Mouse (Mus musculus) thymus, postnatal 10 days (tissue): ENCODE measurements around the gene Inpp5k.
"Not testable (repeated sequence)": the region's sequence is repeated elsewhere in the genome, so short reads cannot be mapped to it uniquely, and the experiment has no call there.

ENCODE experiments used
- DNase-seq, 2 experiments: peaks; one replicate each; pipeline ENCODE4 v3.0.0; 2021; ENCODE audit warnings: low spot score in 2 of 2

Gene Inpp5k

DNA sequence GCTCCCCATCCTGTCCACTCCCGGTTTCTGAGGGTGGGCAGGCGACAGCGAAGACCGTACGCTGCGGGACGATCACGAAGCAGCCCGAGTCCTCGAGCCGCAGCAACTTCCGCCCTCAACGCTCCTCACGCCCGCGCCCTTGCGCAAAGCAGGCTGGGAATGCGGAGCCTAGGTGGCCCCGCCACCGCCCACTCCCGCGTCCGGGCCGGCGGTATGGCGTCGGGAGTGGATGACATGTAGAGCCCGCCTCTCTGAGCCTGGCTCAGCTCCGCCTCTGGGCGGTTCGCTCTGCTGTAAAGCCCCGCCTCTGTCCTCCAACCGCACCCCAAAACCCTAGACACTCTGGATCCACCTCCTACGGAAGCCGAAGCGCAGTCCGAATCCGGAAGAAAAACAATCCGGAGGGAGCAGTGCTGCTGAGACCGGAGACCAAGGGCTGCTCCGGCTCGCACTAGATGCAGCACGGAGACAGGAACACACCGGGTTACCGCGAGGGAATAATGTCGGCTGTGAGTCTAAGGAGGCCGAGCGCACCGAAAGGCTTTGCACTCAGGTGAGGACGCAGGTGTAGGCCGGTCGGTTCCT lies at the start of gene Inpp5k:
Inpp5k (plus strand) TSS at position 344 of the 585 bp plus-strand sequence.
- DNase-seq = peak; percentile 92 to 96

DNA sequence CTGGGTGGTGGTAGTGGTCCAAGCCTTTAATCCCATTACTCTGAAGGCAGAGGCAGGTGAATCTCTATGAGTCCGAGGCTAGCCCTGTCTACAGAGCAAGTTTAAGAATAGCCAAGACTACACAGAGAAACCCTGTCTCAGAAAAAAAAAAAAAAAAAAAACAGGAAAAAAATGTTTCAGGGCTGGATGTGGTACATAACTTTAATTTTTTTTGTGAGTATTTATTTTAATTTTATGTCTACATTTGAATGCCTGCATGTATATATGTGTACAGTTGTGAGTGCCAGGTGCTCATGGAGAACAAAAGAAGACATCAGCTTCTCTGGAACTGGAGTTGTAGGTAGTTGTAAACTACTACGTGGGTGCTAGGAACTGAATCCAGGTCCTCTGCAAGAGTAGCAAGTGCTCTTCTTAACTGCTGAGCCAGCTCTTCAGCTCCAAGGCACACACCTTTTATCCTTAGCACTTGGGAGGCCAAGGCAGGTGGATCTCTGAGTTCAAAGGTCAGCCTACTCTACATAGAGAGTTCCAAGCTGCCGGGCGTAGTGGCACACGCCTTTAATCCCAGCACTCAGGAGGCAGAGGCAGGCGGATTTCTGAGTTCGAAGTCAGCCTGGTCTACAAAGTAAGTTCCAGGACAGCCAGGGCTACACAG lies 49.2 kb upstream of the Inpp5k start:
- DNase-seq = peak in 1 of 2 experiments; percentile 2

DNA sequence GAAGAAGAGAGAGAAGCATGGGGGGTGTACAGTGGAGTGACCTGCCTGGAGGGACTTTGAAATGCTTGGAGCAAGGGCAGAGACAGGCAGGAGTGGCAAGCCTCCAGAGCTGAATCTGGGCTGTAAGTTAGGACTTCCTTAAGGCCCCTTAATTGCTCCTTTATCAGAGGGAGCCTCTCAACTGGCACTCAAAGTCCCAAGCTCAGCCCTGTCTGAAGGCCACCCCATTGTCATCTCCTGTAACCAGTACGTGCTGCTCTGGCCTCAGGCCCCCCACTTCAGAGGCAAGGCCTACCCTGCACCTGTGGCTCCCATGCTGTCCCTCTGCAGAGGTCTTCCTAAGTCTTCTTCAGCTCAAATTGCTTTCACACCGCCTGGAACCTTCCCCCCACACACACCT lies 47.3 kb upstream of the Inpp5k start:
- DNase-seq = peak in 1 of 2 experiments; percentile 2

DNA sequence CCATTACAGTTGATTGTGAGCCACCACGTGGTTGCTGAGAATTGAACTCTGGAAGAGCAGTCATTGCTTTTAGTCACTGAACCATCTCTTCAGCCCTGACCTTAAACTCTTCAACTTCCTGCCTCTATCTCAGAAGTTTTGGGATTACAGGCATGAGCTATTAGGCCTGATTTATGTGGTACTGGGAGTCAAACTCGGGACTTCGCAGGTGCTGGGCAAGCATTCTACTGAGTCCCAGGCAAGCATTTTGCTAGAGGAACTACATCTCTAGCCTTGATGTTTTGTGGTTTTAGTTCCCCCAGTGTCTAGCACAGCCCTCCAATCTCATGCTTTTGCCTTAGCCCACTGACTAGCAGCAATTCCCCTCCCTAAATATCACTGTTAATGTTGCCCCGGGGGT lies 45.7 kb upstream of the Inpp5k start:
- peak in 1 of 2 experiments; percentile 3 for DNase-seq

DNA sequence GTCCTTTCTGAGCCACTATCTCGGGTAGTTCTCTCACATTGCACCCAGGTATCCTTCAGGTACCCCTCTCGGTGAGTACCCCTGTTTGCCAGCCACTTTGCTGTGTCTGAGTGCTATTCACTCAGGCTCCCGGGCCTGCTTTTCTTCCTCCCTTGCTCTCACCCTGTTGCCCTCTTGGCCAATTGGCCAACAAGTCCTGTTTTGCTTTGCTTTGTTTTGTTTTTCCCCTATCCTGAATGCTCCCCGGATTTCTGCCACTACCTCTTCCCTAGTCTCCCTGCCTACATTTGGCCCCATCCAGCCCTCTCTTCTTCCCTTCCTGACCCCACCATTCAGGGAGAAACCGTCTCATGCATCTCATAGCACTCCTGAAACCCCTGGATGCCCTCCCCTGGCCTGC lies 44.8 kb upstream of the Inpp5k start:
- peak in 1 of 2 experiments; percentile 2 for DNase-seq

DNA sequence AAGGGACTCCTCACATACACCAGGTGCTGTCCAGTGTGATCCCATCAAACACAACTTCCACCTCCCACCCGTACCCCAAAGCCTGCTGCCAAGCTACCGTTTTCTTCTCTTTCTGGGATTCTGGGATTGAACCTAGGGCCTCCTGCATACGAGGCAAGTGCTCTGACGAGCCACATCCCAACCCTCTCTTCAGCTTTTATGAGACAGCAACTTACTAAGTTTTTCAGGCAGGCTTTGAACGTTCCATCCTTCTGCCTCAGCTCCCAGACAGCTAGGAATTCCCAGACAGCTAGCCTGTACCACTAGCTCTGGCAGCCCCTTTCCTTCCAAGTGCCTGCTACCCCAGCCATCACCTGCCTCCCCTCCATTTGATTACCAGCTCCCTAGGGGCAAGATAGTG lies 43.8 kb upstream of the Inpp5k start:
- no peak for DNase-seq

DNA sequence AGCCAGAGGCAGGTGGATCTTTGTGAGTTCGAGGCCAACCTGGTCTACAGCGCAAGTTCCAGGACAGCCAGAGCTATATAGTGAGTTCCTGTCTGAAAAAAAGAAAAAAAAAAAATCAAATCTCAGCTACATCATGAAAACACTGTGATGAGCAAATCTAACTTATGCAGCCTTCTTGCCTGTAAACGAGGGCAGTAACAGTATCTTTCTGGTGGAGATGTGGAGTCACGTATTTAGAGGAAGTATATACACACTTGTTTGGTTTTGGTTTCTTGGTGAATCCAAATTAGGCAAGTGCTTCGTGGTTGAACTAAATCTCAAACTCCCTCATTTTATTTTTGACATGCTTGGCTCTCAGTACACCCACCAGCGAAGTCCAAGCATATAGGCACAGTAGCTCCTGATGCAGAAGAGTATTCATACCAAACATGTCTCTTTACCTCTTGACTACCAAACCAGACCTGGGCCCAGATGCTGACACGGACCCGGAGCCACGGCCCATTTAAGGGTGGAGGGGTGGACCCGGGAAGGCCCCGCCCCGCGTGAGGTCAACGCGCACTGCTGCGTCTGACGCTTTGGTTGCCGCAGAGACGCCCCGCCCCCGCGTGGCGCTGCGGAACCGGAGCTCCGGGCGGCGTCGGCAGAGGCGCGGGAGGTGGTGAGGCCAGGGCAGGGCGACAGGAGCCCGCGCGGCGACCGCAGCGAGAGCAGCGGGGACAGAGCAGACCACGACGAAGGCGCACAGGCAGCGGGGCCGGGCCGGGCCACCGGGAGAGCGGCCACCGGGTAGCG lies 43.1 kb upstream of the Inpp5k start, which contains the start of gene Pitpna:
Pitpna (plus strand) TSS at position 605 of the 792 bp plus-strand sequence.
- DNase-seq = peak; percentile 91 to 94

DNA sequence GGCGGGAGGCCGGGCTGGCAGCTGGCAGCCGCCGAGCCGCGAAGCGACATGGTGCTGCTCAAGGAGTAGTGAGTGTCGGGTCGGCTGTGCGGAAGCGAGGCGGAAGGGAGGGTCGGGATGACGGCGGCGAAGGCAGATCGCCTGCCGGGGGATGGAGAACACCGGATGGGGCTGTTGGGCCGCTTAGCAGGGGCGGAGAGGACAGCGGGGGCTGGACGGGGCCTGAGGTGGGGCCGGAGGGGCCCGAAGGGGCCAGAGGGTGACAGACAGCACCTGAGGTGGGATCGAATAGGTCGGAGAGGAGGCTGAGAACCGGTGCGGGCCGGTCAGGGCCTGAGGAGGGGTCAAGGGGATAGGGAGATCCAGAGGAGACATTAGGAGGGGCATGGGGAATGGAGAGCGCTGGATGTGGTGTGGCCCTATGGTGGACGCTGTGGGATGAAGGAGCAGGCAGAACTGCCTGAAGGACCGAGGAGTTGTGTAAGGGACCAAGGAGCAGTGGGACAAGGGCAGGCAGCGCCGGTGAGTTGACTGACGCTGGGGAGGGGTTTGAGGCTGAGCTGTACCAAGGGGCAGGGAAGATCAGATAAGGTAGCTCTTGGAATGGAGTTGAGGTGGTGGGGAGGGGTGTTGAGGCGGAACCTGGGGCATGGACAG lies 42.4 kb upstream of the Inpp5k start:
- DNase-seq = peak; percentile 80 to 81

DNA sequence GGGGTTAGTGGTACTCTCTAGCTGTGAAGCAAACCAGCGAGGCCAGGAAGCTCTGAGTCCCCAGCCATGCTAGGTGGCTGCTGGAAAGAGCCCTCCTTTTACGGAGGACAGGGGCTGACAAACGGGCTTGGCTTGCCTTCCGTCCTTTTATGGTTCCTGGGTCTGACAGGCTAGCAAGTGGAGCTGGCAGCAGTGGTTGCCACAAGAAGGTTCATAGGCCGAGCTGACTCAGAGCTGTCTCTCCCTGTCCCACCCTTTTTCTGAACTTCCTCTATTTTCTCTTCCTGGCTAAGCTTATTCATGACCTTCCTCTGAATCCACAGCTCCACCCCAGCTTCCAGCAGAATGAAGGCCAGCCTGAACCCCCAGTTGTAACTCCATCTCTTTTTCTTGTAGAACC lies 38.2 kb upstream of the Inpp5k start:
- no peak for DNase-seq

DNA sequence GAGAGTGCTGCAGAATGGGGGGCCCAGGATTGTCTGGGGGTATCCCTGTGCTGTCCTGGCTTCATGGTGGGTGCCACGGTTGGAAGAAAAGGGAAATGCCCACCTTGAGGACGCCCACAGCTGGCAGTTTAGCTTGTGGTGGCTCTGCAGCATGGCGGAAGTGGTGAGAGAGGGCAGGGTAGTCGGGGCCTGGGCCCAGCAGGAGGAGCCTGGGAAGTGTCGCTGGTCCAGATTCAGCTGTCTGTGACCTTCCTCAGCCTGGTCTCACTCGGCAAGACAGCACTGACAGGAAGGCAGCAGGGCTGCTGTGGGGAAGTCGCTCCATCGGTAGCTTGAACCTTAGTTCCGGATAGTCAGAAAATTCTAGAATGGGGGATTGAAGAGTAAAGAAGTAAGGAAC lies 36.4 kb upstream of the Inpp5k start:
- DNase-seq = peak; percentile 35 to 39

DNA sequence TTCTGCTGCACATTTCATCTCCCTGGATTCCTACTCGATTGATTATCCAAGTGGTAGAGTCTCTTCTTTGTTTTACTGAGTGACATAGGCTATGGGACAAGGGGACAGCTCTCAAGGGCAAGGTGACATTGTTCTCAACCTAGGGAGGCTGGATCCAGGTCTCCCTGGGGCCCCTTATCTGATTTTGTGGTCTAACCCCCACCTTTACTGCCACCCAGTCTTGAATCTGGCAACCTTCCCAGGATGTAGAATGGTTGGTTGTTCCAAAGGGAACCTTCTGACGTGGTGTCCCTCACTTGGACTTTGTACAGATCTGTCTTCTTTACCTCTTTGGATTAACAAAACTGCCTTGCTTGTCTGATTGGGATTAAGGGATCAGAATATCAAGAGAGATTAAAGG lies 35.4 kb upstream of the Inpp5k start:
- DNase-seq = no peak

DNA sequence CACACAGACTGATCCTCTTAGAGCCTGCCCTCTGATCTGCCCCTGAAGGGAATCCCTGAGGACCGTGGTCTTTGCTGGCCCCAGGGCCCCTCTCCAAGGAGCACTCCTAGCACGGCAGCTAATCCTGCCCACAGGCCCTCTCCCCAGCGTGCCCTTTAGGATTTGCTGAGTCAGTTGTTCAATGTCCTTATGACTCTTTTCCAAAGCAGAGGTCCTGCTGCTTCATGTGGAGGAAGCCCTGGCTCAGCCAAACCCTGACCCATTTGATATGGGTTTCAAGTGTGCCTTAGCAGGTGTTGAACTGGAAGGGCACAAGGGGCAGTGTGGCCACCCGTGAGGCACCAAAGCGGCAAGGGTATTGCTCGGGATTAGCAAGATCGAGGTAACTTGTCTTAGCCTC lies 35.0 kb upstream of the Inpp5k start:
- DNase-seq = no peak

DNA sequence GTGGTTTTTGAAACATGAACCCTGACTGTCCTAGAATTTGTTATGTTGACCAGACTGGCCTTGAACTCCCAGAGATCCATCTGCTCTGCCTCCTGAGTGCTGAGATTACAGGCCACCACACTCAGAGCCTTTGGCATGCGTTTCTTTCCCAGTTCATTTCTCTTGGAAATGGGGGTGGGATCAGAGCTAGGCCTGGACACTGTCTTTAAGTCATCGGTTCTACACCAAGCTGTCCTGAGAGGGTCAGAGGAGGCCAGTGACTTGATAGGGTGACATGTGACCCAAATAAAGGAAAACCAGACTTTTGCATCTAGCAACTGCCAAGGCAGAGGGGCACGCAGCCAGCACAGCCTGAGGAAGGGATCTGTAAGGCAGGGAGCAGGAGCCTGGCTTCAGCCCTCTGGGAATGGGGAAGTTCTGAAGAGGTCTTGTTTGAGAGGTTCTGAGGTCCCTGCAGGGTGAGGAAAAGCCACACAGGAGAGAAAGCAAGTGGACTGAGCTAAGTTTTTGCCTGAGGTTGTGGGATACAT lies 34.0 kb upstream of the Inpp5k start:
- DNase-seq = no peak

DNA sequence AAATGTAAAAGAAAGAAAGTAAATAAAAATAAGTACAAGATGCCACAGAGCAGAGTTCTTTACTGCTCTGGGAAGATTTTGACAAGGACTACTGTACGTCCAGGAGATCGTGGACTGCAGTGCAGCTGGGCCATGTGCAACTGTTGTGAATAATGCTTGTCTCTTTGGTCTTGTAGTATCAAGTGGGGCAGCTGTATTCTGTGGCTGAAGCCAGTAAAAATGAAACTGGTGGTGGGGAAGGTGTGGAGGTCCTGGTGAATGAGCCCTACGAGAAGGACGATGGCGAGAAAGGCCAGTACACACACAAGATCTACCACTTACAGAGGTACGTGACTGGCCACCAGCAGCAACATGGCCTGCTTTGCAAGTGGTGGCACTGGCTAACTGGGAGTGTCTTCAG lies 32.8 kb upstream of the Inpp5k start:
- DNase-seq = no peak

DNA sequence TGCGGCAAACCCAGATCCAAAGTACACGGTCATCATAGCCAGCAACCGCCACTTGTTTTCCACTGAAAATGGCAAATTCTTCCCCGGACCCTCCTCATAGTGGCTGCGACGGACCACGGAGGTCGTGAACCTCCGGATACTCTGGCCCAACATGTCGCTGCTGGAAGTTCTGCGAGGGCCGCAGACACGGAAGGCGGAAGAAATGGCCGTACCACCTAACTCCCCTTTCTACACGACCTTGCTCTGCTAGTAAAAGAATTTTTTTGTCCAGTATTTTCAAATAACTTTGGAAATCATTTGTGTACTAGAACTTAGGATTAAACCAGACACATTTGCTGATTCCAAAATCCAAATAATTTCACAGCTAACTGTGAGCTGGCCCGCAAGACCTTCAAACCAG lies 31.0 kb upstream of the Inpp5k start:
- DNase-seq = not testable (repeated sequence)

DNA sequence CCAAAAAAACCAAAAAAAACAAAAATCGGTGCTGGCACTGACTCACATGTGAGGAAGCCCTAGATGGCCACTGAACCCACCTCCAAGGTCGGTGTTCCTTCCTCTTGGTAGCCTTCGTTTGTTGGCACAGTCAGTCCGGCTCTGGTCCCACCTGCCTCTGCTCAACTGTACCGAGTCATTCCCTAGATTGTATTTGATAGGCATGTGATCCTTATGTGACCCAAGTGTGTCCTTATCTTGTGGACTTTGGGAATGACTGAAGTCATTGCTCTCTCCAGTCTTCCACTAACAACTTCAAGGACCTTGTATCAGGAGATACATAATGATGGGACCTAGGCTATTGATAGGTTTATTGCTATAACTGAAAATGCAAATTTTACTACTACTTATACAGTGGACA lies 26.0 kb upstream of the Inpp5k start:
- DNase-seq = no peak

DNA sequence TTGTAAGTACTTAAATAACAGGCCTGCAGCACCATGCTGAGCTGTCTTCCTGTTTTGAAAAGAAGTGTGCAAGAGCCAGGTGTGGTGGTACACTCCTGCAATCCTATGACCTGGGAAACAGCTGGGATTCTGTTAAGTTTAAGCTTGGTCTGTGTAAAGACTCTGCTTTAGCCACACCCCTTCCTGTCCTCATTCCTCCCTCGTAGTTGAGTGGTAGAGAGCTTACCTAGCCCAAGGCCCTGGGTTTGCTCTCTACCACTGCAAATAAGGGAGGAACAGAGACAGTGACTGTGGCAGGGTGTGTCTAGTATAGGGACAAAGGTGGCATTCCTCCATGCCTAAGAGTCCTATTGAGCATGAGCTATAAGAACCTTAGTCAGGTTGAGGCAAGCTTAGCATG lies 25.5 kb upstream of the Inpp5k start:
- DNase-seq = no peak

DNA sequence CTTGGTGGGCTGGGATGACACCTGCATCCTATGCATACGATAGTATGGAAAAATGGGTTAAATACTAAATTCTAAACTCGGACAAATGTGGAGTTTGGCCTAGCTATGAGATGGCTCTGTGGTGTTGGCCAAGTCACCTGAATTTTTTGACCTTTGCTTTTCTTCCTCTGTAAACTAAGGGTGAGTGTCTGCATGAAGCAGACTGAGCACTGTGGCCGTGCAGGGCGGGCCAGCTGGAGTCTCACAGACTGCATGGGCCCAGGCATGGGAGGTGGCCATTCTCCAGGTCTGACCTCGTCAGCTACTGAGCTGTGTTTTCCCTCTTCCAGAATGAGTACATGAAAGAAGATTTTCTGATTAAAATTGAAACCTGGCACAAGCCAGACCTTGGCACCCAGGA lies 22.0 kb upstream of the Inpp5k start:
- no peak for DNase-seq

DNA sequence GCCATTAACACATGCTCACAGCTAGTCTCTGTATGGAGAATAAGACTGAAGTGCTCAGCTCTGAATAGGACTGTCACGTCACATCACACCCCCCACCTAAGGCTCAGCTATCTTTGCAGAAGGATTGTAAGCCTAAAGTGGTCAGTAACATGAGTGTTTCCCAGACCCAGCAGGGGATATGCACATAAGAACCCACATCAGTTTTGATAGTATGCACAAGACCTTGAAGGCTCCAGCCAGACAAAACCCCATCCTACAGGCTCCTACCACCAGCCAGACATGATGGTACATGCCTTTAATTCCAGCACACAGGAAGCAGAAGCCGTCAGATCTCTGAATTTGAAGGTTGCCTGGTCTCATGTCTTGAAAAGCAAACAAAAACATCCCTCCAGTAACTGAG lies 20.8 kb upstream of the Inpp5k start:
- no peak for DNase-seq

DNA sequence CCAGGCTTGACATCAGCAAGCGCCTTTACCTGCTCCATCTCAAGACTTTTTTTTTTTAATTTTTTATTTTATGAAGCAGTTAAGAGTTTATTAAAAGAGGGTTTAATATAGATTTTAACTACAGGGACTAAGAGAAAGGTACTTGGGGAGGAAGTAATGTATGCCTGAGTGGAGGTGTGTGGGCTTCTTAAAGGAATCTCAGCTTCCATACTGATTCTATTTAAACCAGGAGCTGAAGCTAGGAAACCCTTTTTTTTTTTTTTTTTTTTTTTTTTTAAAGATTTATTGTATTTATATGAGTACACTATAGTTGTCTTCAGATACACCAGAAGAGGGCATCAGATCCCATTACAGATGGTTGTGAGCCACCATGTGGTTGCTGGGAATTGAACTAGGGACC lies 16.0 kb upstream of the Inpp5k start:
- DNase-seq = no peak

DNA sequence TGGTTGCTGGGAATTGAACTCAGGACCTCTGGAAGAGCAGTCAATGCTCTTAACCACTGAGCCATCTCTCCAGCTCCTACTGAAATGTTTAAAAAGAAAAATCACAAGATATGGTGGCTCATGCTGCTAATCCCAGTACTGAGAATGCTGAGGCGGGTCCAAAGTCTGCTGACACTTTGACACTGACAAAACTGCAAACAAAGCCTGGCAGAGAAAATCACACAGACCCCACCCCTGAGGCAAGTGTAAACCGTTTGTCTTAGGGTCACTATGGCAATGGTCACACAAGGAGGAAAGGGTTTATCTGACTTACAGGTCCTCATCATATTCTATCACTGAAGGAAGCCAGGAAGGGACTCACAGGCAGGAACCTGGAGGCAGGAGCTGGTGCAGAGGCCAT lies 15.2 kb upstream of the Inpp5k start:
- DNase-seq = no peak

DNA sequence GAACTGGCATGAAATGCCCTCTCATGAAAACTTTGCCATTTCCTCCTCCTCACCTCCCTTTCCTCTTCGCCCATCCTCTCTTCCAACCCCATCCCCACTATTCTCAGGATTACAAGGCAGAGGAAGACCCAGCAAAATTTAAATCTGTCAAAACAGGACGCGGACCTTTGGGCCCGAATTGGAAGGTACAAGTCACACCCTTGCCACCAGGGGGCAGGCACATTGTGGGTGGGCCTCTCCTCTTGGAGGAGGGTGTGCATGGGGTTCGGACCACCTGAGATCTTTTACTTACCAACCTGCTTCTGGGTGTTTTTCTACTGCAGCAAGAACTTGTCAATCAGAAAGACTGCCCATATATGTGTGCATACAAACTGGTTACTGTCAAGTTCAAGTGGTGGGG lies 11.7 kb upstream of the Inpp5k start:
- DNase-seq = peak; percentile 30 to 67
